Mouse (Mus musculus) megakaryocyte progenitor cell, adult 5-6 weeks (primary cell): Measurements from ENCODE around the gene Taok3. TPM values are rescaled to one million over a fixed set of nuclear protein-coding genes. Genes with fewer than 3 reads are reported as not detected.

ENCODE experiments used
- ATAC-seq: replicated peaks from 2 replicates; pipeline ENCODE4 v1.8.0; 2016; ENCODE audit warnings: mild to moderate bottlenecking, moderate TSS enrichment, inconsistent platforms; ENCODE audit not compliant: poor library complexity
- total RNA-seq, 2 experiments: library from RNA; stranded (forward) in 1 of 2; stranded (reverse) in 1 of 2; fragments of 157-497, 149-512 nt in 1 of 2; fragments of 200-1000 nt in 1 of 2; gene quantifications; 2 replicates each; pipeline versions ENCODE4 v1.2.3 to v1.2.4; 2015 to 2017

Taok3 gene
- total RNA-seq, 2 experiments from 2014 or later = 43.6 to 66.8 TPM

DNA sequence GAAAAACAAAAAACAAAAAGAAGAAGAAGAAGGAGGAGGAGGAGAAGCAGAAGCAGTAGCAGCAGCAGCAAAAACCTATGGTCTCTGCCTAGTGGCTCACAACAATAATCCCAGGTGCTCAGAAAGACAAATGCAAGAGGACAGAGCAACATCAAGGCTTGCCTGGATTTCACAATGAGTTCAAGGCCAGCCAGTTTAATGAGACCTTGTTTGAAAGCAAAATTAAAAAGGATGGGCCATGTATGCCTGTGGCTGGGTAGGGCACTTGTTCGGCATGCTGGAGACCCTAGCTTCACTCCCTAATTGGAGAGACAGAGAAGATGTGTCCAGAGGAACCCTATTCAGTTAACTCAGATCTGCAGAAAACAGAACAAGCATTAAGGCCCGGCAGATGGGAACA is 2.7 kb upstream of the Taok3 start:
- no peak for ATAC-seq

GRCm38 (mm10) chr5:117117716-117118115 is 2.2 kb upstream of the Taok3 start:
- no peak for ATAC-seq

GRCm38 (mm10) chr5:117118220-117118619 is 1.7 kb upstream of the Taok3 start:
- no peak for ATAC-seq

DNA sequence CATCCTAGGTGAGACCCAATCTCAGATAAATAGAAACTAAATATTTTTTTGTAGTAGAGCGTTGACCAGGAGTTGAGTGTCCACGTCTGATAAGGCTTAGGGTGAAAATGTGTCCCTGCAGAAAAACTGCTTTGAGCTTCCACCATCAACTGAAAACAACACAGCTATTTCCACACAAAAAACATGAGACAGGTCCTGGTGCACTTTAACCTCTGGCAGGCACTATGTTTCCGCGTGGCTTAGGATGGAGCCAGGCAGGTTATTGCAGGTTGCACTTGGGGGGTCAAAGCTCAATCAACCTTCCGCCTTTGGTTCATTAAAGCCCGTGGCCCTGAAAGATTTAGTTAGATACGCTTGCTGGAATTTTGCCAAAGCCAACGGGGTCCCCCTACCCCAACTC is 1.1 kb upstream of the Taok3 start:
- no peak for ATAC-seq

DNA sequence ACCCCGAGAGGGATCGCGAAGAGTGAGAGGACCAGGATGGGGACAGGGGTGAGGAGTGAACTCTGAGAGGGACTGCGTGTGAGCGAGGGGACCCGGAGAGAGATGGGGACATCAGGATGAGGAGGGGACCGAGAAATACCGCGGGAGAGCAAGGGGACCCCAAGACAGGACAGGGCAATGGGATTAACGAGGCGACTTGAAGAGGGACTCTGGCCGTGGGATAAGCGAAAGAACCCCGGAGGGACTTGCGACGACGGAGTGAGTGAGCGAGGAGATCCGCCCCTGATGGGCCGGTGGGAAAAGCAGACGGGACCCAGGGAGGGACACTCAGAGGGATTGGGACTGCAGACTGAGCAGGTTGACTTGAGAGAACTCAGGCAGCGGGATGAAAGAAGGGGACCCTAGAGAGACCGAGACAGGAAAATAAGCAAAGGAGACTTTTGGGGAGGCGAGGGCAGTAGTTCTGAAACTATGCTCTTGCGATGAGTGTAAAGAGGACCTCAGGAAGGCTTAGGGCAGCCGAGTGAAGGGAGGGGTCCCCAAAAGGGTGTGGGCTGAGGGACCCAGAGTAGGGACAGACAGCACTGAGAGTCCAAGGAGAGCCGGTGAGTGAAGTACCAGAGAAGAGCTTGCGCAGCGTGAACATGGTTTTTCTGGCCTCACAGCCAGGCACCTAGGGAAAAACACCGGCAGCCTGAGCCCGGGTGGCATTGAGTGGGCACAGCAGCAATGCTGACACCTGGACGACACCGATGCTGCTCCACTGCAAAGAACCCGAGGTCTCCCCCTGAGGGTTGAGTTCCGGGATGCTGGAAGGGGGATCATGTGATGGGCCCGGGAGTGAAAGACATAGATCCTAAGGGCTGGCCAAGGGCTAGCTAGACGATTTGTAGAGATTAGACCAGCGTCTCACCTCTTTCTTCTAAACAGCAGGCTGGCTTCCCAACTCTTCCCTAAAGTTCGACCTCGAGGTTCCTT is 849 bp downstream of the Taok3 start:
- no peak for ATAC-seq

DNA sequence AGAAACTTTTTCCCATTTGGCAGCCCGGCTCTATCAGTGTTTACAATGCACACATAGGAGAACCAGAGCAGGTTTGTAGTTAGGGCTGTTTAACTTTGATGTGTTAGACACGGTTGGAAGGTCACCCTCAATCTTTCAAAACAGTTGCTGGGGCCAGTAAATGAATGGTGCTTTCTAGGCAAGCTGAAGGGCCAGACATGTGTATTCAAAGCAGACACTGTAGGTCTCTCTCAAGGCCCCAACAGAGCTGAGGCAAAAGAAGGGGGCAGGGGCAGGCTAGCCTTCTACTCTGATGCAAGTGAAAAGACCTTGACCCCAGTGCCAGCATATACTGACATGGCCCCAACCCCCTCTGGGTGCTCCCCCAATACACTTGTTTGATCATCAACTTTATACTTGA is 1.7 kb downstream of the Taok3 start:
- ATAC-seq = no peak

DNA sequence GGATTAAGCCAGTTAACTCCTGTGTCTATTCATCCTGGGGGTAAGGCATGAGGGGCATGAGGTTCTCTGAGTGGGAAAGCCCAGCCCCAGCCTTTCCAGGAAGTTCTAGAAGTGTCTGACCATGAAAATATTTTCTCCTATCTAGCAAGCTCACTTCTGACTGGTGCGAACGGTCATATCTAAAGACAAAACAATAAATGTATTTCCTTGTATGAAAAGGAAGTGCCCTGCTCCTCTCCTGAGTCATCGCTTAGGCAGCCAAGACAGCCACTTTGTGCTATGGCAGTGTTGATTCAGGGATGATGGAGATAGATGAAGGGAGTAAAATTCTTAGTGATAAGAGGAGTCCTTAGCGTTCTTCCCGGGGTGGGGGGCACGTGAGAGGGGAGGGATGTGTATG is 3.2 kb downstream of the Taok3 start:
- ATAC-seq = no peak

- no peak for ATAC-seq
Measured at GRCm38 (mm10) chr5:117123840-117124239, 3.9 kb downstream of the Taok3 start.

DNA sequence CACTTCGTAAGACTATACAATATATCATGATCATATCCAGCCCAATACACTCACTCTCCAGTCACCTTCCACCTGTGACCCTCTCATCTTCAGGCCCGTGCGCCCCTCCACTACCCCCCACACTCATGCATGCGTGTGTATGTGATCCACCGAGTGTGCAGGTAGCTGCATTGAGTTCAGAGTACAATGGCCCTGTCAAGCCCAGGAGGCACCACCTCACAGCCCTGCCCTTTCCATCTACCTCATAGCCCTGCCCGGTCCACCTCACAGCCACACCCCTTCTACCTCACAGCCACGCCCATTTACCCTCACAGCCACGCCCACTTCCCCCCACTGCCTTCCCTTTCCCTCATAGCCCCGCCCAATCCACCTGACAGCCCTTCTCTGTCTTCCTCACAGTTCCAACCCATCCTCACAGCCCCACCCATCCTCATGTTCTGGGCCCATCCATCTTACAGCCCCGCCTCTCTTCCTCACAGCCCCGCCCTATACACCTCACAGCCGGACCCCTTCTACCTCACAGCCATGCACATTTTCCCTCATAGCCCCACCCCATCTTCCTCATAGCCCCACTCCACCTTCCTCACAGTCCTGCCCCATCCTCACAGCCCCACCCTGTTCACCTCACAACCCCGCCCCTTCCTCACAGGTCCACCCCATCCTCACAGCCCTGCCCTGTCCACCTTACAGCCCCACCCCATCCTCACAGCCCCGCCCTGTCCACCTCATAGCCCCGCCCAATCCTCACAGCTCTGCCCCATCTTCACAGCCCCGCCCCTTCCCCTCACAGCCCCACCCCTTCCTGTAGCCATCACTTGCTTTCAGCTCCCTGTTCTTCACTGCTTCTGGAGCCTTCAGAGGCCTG is 5.8 kb downstream of the Taok3 start:
- ATAC-seq = peak; percentile 15

GRCm38 (mm10) chr5:117127051-117127450 is 7.1 kb downstream of the Taok3 start:
- peak; percentile 58 for ATAC-seq

- no peak for ATAC-seq
Measured at GRCm38 (mm10) chr5:117130726-117131125, 10.8 kb downstream of the Taok3 start.

GRCm38 (mm10) chr5:117133446-117134065 is 13.6 kb downstream of the Taok3 start:
- peak; percentile 79 for ATAC-seq

GRCm38 (mm10) chr5:117134066-117134888 is 14.3 kb downstream of the Taok3 start:
- ATAC-seq = peak; percentile 27

DNA sequence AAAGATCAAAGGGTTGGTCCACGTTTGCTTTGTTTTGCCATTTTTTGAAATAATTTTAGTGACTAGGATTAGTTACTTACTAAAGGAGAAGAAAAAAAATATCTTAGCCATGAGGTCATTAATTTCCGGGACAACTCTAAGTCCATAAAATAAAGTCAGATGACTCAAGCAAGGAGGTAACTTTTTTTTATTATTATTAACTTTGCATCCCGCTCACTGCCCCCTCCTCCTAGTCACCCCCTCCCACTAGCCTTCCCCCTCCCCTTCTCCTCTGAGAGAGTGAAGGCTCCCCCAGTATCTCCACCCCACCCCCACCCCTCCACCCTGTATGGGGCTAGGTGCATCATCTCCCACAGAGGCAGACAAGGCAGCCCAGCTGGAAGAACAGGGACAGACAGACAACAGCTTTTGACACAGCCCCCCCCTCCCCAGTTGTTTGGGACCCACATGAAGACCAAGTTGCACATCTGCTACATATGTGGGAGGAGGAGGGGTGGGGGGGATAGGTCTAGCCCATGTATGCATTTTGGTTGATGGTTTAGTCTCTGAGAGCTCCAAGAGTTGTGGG is 15.0 kb downstream of the Taok3 start:
- ATAC-seq = no peak

GRCm38 (mm10) chr5:117135869-117136268 is 15.9 kb downstream of the Taok3 start:
- peak; percentile 34 for ATAC-seq

DNA sequence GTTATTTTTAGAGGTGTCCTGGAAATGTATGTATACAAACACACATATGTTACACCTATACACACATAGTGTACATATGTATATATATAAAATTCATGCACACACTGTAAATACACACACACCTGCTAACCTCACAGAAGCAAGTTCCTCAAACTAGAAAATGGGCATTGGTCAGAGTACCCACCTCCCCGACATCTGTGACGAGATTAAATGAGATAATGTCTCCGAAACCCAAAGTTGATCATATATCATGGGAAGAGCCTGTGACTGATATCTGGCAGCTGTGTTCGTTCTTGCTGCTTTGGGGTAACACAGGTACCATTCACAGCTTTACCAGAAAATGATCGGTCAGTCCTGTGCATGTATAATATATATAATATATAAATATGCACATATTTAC is 16.6 kb downstream of the Taok3 start:
- no peak for ATAC-seq

- ATAC-seq = no peak
Measured at GRCm38 (mm10) chr5:117137011-117137410, 17.1 kb downstream of the Taok3 start.

GRCm38 (mm10) chr5:117137594-117137993 is 17.7 kb downstream of the Taok3 start:
- no peak for ATAC-seq

GRCm38 (mm10) chr5:117138295-117138988 is 18.5 kb downstream of the Taok3 start:
- ATAC-seq = peak; percentile 54
